Mouse (Mus musculus): ENCODE measurements around the gene Ggt6. TPM values are rescaled to one million over a fixed set of nuclear protein-coding genes. Genes with fewer than 3 reads are reported as not detected.
"Not testable (repeated sequence)": the region's sequence is repeated elsewhere in the genome, so short reads cannot be mapped to it uniquely, and the experiment has no call there.

Gene Ggt6
- polyA plus RNA-seq, 1 experiment = 0.27 TPM

GRCm38 (mm10) chr11:72418227-72418626 lies 17.1 kb upstream of the Ggt6 start:
- no peak overlapping the region for H3K4me3 ChIP-seq (ENCODE audit: insufficient read depth, low read length)
- H3K27ac ChIP-seq (ENCODE audit: insufficient read depth, low read length) = no peak overlapping the region
- H3K4me1 ChIP-seq (ENCODE audit: control insufficient read depth, insufficient read depth, low read length) = no peaks in the 10 kb centered on the region
- TF ChIP-seq CTCF (IDR thresholded peaks at IDR 0.05; ENCODE audit: extremely low read depth, insufficient read depth, low read length) (no peak), POLR2A (IDR thresholded peaks at IDR 0.05; ENCODE audit: extremely low read depth, insufficient read depth, low read length) (no peak)

GRCm38 (mm10) chr11:72419006-72419405 lies 16.3 kb upstream of the Ggt6 start:
- H3K4me3 ChIP-seq (ENCODE audit: insufficient read depth, low read length) = no peak overlapping the region
- no peak overlapping the region for H3K27ac ChIP-seq (ENCODE audit: insufficient read depth, low read length)
- no peak for TF ChIP-seq CTCF (IDR thresholded peaks at IDR 0.05; ENCODE audit: extremely low read depth, insufficient read depth, low read length)
- TF ChIP-seq POLR2A (IDR thresholded peaks at IDR 0.05; ENCODE audit: extremely low read depth, insufficient read depth, low read length) = no peak
- H3K4me1 ChIP-seq (ENCODE audit: control insufficient read depth, insufficient read depth, low read length) = no peaks in the 10 kb centered on the region

- H3K27ac ChIP-seq (ENCODE audit: insufficient read depth, low read length) = no peak overlapping the region
- TF ChIP-seq CTCF (IDR thresholded peaks at IDR 0.05; ENCODE audit: extremely low read depth, insufficient read depth, low read length) = no peak
- no peak for TF ChIP-seq POLR2A (IDR thresholded peaks at IDR 0.05; ENCODE audit: extremely low read depth, insufficient read depth, low read length)
- H3K4me3 ChIP-seq (ENCODE audit: insufficient read depth, low read length) = no peak overlapping the region
- H3K4me1 ChIP-seq (ENCODE audit: control insufficient read depth, insufficient read depth, low read length) = no peaks in the 10 kb centered on the region
These were observed 14.7 kb upstream of the Ggt6 start for GRCm38 (mm10) chr11:72420460-72421122.

DNA sequence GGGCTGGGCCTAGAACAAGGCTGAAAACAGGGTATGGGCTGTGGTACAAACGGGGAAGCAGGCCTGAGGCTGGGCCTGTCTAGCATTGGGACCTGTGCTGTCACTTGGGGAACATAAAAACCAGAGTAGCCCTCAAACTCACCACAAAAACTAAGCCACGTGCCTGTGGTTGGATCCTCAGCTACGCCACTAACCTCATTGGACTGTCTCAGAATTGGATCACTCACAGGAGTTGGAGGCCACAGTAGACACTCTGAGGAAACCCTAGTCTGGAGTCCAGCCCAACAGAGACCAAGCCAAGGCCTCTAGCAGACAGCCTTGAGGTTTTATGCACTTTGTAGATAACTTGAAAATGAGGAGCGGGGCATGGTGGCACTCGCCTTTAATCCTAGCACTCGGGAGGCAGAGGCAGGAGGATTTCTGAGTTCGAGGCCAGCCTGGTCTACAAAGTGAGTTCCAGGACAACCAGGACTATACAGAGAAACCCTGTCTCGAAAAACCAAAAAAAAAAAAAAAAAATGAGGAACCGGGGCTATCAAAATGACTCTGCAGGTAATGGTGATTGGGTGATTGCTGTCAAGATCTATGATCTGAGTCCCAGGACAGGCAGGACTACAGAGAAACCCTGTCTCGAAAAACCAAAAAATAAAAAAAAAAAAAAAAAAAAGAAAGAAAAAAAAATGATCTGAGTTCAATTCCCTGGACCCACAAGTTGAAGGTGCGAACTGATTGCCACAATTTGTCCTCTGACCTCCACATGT lies 13.6 kb upstream of the Ggt6 start:
- Histone ChIP-seq H3K27ac (ENCODE audit: insufficient read depth, low read length) (no peak overlapping the region), H3K4me3 (ENCODE audit: insufficient read depth, low read length) (no peak overlapping the region), H3K4me1 (ENCODE audit: control insufficient read depth, insufficient read depth, low read length) (no peaks in the 10 kb centered on the region)
- TF ChIP-seq POLR2A (IDR thresholded peaks at IDR 0.05; ENCODE audit: extremely low read depth, insufficient read depth, low read length) (no peak), CTCF (IDR thresholded peaks at IDR 0.05; ENCODE audit: extremely low read depth, insufficient read depth, low read length) (no peak)

DNA sequence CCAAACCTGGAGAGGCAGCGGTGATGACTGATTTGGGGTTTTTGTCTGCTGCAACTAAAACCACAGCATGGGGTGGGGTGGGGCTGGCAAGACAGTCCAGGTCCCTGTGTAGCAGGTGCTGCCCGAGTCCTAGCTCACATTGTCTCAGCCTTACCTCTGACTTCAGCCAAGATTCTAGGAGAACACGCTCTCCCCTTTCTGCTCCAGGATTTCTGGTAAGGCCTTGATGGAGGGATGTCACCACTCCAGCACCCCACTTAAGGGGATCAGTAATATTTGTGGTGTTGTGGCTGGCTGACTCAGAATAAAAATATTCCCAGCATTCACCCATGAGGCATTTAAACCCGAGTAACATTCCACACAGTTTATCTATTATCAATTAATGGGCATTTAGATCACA lies 11.6 kb upstream of the Ggt6 start:
- no peaks in the 10 kb centered on the region for H3K4me1 ChIP-seq (ENCODE audit: control insufficient read depth, insufficient read depth, low read length)
- TF ChIP-seq POLR2A (IDR thresholded peaks at IDR 0.05; ENCODE audit: extremely low read depth, insufficient read depth, low read length) (no peak), CTCF (IDR thresholded peaks at IDR 0.05; ENCODE audit: extremely low read depth, insufficient read depth, low read length) (no peak)
- H3K27ac ChIP-seq (ENCODE audit: insufficient read depth, low read length) = no peak overlapping the region
- H3K4me3 ChIP-seq (ENCODE audit: insufficient read depth, low read length) = no peak overlapping the region

- H3K27ac ChIP-seq (ENCODE audit: insufficient read depth, low read length) = no peak overlapping the region
- H3K4me3 ChIP-seq (ENCODE audit: insufficient read depth, low read length) = no peak overlapping the region
- no peaks in the 10 kb centered on the region for H3K4me1 ChIP-seq (ENCODE audit: control insufficient read depth, insufficient read depth, low read length)
- TF ChIP-seq CTCF (IDR thresholded peaks at IDR 0.05; ENCODE audit: extremely low read depth, insufficient read depth, low read length) (no peak), POLR2A (IDR thresholded peaks at IDR 0.05; ENCODE audit: extremely low read depth, insufficient read depth, low read length) (no peak)
These were observed 10.1 kb upstream of the Ggt6 start for GRCm38 (mm10) chr11:72425201-72425600.

GRCm38 (mm10) chr11:72426884-72427283 lies 8.4 kb upstream of the Ggt6 start:
- TF ChIP-seq CTCF (IDR thresholded peaks at IDR 0.05; ENCODE audit: extremely low read depth, insufficient read depth, low read length) = no peak
- no peak for TF ChIP-seq POLR2A (IDR thresholded peaks at IDR 0.05; ENCODE audit: extremely low read depth, insufficient read depth, low read length)
- no peak overlapping the region for H3K27ac ChIP-seq (ENCODE audit: insufficient read depth, low read length)

GRCm38 (mm10) chr11:72428694-72429093 lies 6.6 kb upstream of the Ggt6 start:
- no peaks in the 10 kb centered on the region for H3K4me1 ChIP-seq (ENCODE audit: control insufficient read depth, insufficient read depth, low read length)

More at GRCm38 (mm10) chr11:72426884-72427283, 8.4 kb upstream of the Ggt6 start:
- no peaks in the 10 kb centered on the region for H3K4me1 ChIP-seq (ENCODE audit: control insufficient read depth, insufficient read depth, low read length)
- no peak overlapping the region for H3K4me3 ChIP-seq (ENCODE audit: insufficient read depth, low read length)

DNA sequence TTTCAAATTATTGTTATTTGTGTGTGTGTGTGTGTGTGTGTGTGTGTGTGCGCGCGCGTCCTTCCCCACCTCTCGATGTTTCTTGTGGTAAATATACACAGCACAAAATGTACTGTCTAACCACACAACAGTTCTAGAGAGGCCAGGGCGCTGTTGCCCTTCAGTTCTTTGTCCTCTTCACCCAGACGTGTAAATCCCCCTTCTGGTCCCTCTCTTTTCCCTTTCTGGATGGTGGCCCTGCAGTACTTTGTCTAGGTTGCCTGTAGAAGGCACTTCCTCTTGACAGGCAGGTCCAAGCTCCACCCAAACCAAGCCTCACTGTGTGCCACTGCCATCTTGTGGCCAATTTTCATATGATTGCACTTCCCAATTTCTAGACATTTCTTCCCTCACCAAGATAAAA lies 6.0 kb upstream of the Ggt6 start:
- Histone ChIP-seq H3K27ac (ENCODE audit: insufficient read depth, low read length) (no peak overlapping the region), H3K4me1 (ENCODE audit: control insufficient read depth, insufficient read depth, low read length) (no peaks in the 10 kb centered on the region), H3K4me3 (ENCODE audit: insufficient read depth, low read length) (no peak overlapping the region)
- TF ChIP-seq CTCF (IDR thresholded peaks at IDR 0.05; ENCODE audit: extremely low read depth, insufficient read depth, low read length) = peak; percentile 88
- TF ChIP-seq POLR2A (IDR thresholded peaks at IDR 0.05; ENCODE audit: extremely low read depth, insufficient read depth, low read length) = no peak

More at GRCm38 (mm10) chr11:72428694-72429093, 6.6 kb upstream of the Ggt6 start:
- TF ChIP-seq CTCF (IDR thresholded peaks at IDR 0.05; ENCODE audit: extremely low read depth, insufficient read depth, low read length) (peak; percentile 50), POLR2A (IDR thresholded peaks at IDR 0.05; ENCODE audit: extremely low read depth, insufficient read depth, low read length) (no peak)
- H3K27ac ChIP-seq (ENCODE audit: insufficient read depth, low read length) = no peak overlapping the region
- H3K4me3 ChIP-seq (ENCODE audit: insufficient read depth, low read length) = no peak overlapping the region

GRCm38 (mm10) chr11:72430311-72431068 lies 4.8 kb upstream of the Ggt6 start:
- H3K4me1 ChIP-seq (ENCODE audit: control insufficient read depth, insufficient read depth, low read length); H3K4me3 ChIP-seq (ENCODE audit: insufficient read depth, low read length); H3K27ac ChIP-seq (ENCODE audit: insufficient read depth, low read length): not testable (repeated sequence)
